Mouse (Mus musculus): ENCODE measurements around the gene Ext2.

Gene Ext2

GRCm38 (mm10) chr2:93776267-93777055 is 45.9 kb downstream of the Ext2 start:
- peak; percentile 23 for DNase-seq (ENCODE audit: low spot score)

GRCm38 (mm10) chr2:93775431-93775830 is 46.9 kb downstream of the Ext2 start:
- DNase-seq (ENCODE audit: low spot score), result no peak

- DNase-seq (ENCODE audit: low spot score), result no peak
Measured at GRCm38 (mm10) chr2:93774946-93775345, 47.4 kb downstream of the Ext2 start.

- no peak for DNase-seq (ENCODE audit: low spot score)
Measured at GRCm38 (mm10) chr2:93772765-93773085, 49.6 kb downstream of the Ext2 start.

- no peak for DNase-seq (ENCODE audit: low spot score)
Measured at GRCm38 (mm10) chr2:93772054-93772764, 50.2 kb downstream of the Ext2 start.

- DNase-seq (ENCODE audit: low spot score), result no peak
Measured at GRCm38 (mm10) chr2:93770895-93771294, 51.5 kb downstream of the Ext2 start.

- no peak for DNase-seq (ENCODE audit: low spot score)
Measured at GRCm38 (mm10) chr2:93769875-93770274, 52.5 kb downstream of the Ext2 start.

GRCm38 (mm10) chr2:93765721-93766120 is 56.6 kb downstream of the Ext2 start:
- DNase-seq (ENCODE audit: low spot score), result no peak

GRCm38 (mm10) chr2:93764211-93764610 is 58.2 kb downstream of the Ext2 start:
- no peak for DNase-seq (ENCODE audit: low spot score)

- DNase-seq (ENCODE audit: low spot score), result no peak
Measured at GRCm38 (mm10) chr2:93760389-93760788, 62.0 kb downstream of the Ext2 start.

GRCm38 (mm10) chr2:93759173-93759572 is 63.2 kb downstream of the Ext2 start:
- DNase-seq (ENCODE audit: low spot score), result no peak

GRCm38 (mm10) chr2:93758298-93758697 is 64.1 kb downstream of the Ext2 start:
- DNase-seq (ENCODE audit: low spot score), result no peak

- no peak for DNase-seq (ENCODE audit: low spot score)
Measured at GRCm38 (mm10) chr2:93754366-93754765, 68.0 kb downstream of the Ext2 start.

- no peak for DNase-seq (ENCODE audit: low spot score)
Measured at GRCm38 (mm10) chr2:93753147-93753758, 69.1 kb downstream of the Ext2 start.

GRCm38 (mm10) chr2:93749709-93750108 is 72.7 kb downstream of the Ext2 start:
- no peak for DNase-seq (ENCODE audit: low spot score)

- DNase-seq (ENCODE audit: low spot score), result no peak
Measured at GRCm38 (mm10) chr2:93747538-93748126, 74.7 kb downstream of the Ext2 start.

GRCm38 (mm10) chr2:93746620-93747019 is 75.7 kb downstream of the Ext2 start:
- no peak for DNase-seq (ENCODE audit: low spot score)

GRCm38 (mm10) chr2:93746162-93746561 is 76.2 kb downstream of the Ext2 start:
- peak; percentile 64 for DNase-seq (ENCODE audit: low spot score)

- peak; percentile 14 for DNase-seq (ENCODE audit: low spot score)
Measured at GRCm38 (mm10) chr2:93745741-93746140, 76.6 kb downstream of the Ext2 start.

GRCm38 (mm10) chr2:93744346-93745229 is 77.8 kb downstream of the Ext2 start:
- peak; percentile 55 for DNase-seq (ENCODE audit: low spot score)

- no peak for DNase-seq (ENCODE audit: low spot score)
Measured at GRCm38 (mm10) chr2:93741700-93742099, 80.7 kb downstream of the Ext2 start.
